Mouse (Mus musculus) heart, embryonic 14.5 days (tissue): Measurements from ENCODE around the gene Tcf7l2. TPM values are rescaled to one million over a fixed set of nuclear protein-coding genes. Genes with fewer than 3 reads are reported as not detected.

Experiments used
- ATAC-seq: fragments of 200-750 bp; cut with Nextera tagmentation; 2 replicates; pipeline ENCODE4 v1.8.0; 2017; ENCODE audit warnings: low read depth, moderate TSS enrichment; ENCODE audit not compliant: insufficient number of reproducible peaks, insufficient read depth, low FRiP score
- H3K27ac ChIP-seq, 2 experiments: fragments of 200-500 bp in 1 of 2; fragments of 300-500 bp in 1 of 2; sonication (generic) in 1 of 2; replicated peaks in 1 of 2; 2 replicates each; pipeline ENCODE4 v1.5.1; 2012 to 2014; ENCODE audit warnings: low read depth in 2 of 2, low read length in 2 of 2, control low read depth in 1 of 2, mild to moderate bottlenecking in 1 of 2, mixed read lengths in 1 of 2; ENCODE audit not compliant: control insufficient read depth in 1 of 2, insufficient read depth in 1 of 2
- H3K27me3 ChIP-seq: fragments of 300-500 bp; sonication (generic); 2 replicates; pipeline ENCODE4 v1.6.1; 2014; ENCODE audit warnings: mild to moderate bottlenecking, low read length, control low read depth; ENCODE audit not compliant: control insufficient read depth, insufficient read depth
- H3K36me3 ChIP-seq: fragments of 300-500 bp; sonication (generic); 2 replicates; pipeline ENCODE4 v1.6.1; 2014; ENCODE audit warnings: mild to moderate bottlenecking, control low read depth, low read length, mixed read lengths; ENCODE audit not compliant: control insufficient read depth, insufficient read depth
- H3K4me1 ChIP-seq, 2 experiments: fragments of 200-500 bp in 1 of 2; fragments of 300-500 bp in 1 of 2; sonication (generic) in 1 of 2; 2 replicates each; pipeline ENCODE4 v1.6.1; 2012 to 2014; ENCODE audit warnings: low read length in 2 of 2, control low read depth in 1 of 2, mixed read lengths in 1 of 2; ENCODE audit not compliant: control insufficient read depth in 2 of 2, insufficient read depth in 2 of 2
- H3K4me2 ChIP-seq: fragments of 300-500 bp; sonication (generic); 2 replicates; pipeline ENCODE4 v1.6.1; 2014; ENCODE audit warnings: mild to moderate bottlenecking, low read length
- H3K4me3 ChIP-seq, 2 experiments: fragments of 200-500 bp in 1 of 2; fragments of 300-500 bp in 1 of 2; sonication (generic) in 1 of 2; 2 replicates each; pipeline ENCODE4 v1.5.1; 2012 to 2014; ENCODE audit warnings: low read length in 2 of 2, mild to moderate bottlenecking in 2 of 2, control low read depth in 1 of 2, low read depth in 1 of 2, moderate library complexity in 1 of 2; ENCODE audit not compliant: control insufficient read depth in 1 of 2, insufficient read depth in 1 of 2
- H3K9ac ChIP-seq: fragments of 300-500 bp; sonication (generic); 2 replicates; pipeline ENCODE4 v1.6.1; 2014; ENCODE audit warnings: mild to moderate bottlenecking, low read length
- H3K9me3 ChIP-seq: fragments of 300-500 bp; sonication (generic); 2 replicates; pipeline ENCODE4 v1.6.1; 2016; ENCODE audit warnings: low read length, control low read depth; ENCODE audit not compliant: control insufficient read depth
- WGBS: fragments of 180-500 bp; shearing (Covaris S2); extraction: QIAGEN DNeasy Blood & Tissue Kit; methylation state at CpG from one replicate; pipeline ENCODE4 v1.1.7; 2014; 5-methylcytosine and 5-hydroxymethylcytosine counted together
- polyA plus RNA-seq: library from polyadenylated mRNA; unstranded; fragments of >200 nt; fragmentation: Nextera tagmentation; extraction: Ambion mirVana; gene quantifications from 2 replicates; pipeline ENCODE4 v1.2.1, GENCODE M21; 2014

Gene Tcf7l2
- polyA plus RNA-seq, 1 experiment from 2014 or later: 56.7 TPM

DNA sequence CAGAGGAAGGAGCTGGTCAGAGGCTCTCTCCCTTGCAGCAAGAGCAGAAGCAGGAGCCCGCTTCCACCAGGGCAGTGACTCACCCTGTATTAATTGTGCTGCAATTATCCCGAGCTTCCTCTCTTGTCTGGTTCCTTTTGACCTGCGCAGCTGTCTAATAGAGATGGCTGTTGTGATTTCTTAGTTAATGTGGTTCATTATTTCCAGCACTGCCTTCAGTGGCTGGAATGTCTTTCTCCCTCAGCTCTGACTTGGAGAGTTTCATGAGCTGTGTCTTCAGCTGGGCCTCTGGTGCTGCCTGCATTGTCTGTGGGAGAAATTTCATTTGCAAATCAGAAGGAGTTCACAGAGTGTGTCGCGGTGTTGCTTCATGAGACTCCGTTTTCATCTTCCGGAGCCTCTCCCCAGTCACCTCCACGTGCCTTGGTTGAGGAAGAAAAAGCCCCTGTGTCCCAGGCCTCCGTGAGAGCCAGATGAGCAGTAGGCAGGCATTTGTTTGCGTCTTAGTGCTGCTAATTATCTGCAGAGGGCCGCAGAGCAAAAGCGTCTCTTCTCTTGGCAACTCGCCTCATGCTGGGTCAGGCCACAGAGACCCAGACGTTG, 228.4 kb downstream of the Tcf7l2 start:
- no peaks in the 10 kb centered on the region for H3K36me3 ChIP-seq
- 0 out of 4 replicates have a peak, but pooled peaks cover 0 to 2% of the 10 kb centered on the region in 2 experiments for H3K4me1 ChIP-seq
- H3K9me3 ChIP-seq: no peaks in the 10 kb centered on the region
- 43% methylated on average over 14 of the region's 14 CpGs for WGBS
- H3K27ac ChIP-seq: no peak overlapping the region
- no peak overlapping the region for H3K9ac ChIP-seq
- no peak overlapping the region for H3K4me2 ChIP-seq
- no peaks in the 10 kb centered on the region for H3K27me3 ChIP-seq
- H3K4me3 ChIP-seq: no peak overlapping the region
- ATAC-seq: no peak

DNA sequence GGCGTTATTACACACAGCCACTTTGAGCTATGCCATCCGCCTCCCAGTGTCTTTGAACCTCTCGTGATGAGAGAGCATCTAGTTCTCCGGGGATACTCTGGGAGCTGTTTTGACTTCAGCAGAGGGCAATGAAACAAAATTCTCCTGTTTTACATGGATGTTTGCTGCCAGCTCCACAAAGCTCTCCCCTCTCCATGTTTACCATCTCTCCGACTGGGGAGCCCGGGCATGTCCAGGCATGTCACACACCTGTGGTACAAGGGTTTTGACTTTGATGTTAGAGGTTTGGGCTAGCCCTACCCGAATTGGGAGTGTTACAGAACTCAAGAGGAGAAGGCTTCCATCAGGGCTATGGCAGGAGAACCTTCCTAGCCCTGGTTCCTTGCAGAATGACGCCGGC, 234.5 kb downstream of the Tcf7l2 start:
- Histone ChIP-seq H3K9me3 (no peaks in the 10 kb centered on the region), H3K4me1 (no peaks in the 10 kb centered on the region), H3K27ac (no peak overlapping the region), H3K27me3 (no peaks in the 10 kb centered on the region), H3K36me3 (no peaks in the 10 kb centered on the region), H3K4me2 (no peak overlapping the region), H3K9ac (no peak overlapping the region), H3K4me3 (no peak overlapping the region)
- no peak for ATAC-seq
- WGBS: 88% methylated on average over 9 of the region's 9 CpGs
